Mouse (Mus musculus) retina, postnatal 1 day (tissue): ENCODE results near the gene Slc35e4.

Source experiments
- DNase-seq: peaks from one replicate; pipeline ENCODE4 v3.0.0-alpha.2; 2012

Gene Slc35e4

GRCm38 (mm10) chr11:3863454-3864112 lies 50.9 kb downstream of the Slc35e4 start, which contains the start of gene Osbp2:
TSS of gene Osbp2 (minus strand) at chr11:3863903.
- DNase-seq = peak; percentile 89

- DNase-seq = no peak
Measured at GRCm38 (mm10) chr11:3862661-3863453, 51.6 kb downstream of the Slc35e4 start.

- no peak for DNase-seq
Measured at GRCm38 (mm10) chr11:3860361-3860760, 54.1 kb downstream of the Slc35e4 start.

GRCm38 (mm10) chr11:3859778-3860177 lies 54.7 kb downstream of the Slc35e4 start:
- no peak for DNase-seq

GRCm38 (mm10) chr11:3857902-3858301 lies 56.6 kb downstream of the Slc35e4 start:
- no peak for DNase-seq
